Mouse (Mus musculus): ENCODE results near the gene Stard3nl.

The Stard3nl gene

DNA sequence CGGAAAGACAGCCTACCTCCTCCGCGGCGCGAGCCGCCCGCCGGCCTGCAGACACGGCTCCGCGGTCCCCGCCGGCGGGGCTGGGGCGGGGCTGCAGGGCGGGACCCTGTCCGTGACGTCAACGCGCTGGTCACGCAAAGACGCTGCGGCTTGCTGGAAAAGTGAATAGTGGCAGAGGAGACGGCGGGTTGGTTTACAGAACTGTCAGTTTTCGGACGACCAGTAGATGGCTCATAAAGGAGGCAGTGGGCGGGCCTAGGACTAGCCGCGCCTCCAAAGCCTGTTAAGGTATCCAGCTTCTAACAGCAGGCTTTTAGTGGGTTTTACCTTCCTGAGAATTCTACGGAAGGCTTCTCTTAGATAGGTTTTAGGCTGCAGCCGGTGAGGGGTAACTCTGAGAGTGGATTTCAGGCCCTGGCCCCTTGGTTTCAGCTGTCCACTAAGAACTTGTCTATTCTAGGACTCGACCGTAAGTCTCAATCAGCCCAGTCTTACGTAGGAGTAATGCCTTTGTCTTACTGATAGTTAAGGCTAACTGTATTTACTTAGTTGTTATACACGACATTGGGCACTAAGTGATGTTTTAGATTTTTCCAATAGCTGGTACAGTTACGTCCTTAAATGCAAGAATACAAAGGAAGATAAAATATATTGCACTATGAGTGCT lies at the start of gene Stard3nl:
Gene Stard3nl, minus strand, starts transcription at position 108 of the 667 bp plus-strand sequence.
- DNase-seq, result peak; percentile 98 to 100

DNA sequence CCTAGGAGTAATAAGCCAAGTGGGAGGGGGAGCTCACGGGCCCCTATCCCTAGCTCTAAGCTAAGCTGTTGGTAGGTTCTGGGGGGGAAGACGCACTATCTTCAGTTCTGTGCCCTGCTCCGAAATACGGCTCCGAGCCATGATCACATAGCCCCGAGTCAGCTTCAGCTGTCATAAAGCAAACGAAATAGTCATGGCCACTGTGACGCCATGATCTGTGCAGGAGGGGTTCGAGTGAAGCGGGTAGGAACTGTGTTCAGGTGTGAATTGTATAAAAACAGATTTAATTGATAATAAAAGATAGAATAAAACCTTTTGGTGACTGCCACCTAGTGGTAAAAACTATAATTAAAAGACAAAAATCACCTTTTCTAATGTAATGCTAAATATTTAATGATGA lies 42.4 kb upstream of the Stard3nl start:
- peak; percentile 25 to 46 for DNase-seq

DNA sequence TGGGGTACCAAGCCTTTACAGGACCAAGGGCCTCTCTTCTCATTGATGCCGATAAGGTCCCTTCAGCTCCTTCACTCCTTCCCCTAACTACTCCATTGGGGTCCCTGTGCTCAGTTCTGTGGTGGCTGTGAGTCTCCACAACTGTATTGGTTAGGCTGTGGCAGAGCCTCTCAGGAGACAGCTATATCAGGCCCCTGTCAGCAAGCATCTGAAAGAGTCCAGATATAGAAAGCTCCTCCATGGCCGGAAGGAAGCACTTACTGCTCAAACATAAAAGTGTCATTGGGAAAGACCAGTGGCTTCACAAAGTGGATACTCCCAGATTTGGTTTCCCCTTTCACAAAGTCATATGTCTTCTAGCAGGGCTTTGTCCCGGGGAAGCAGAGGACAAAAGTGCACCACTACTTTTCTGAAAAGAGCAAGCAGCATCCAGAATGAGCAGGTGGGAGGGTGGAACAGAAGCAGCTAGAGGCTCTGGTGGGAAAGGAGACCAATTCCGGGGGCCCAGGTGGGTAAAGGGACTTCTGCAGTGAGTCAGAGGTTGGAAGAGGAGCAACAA lies 34.3 kb upstream of the Stard3nl start:
- DNase-seq, result no peak

DNA sequence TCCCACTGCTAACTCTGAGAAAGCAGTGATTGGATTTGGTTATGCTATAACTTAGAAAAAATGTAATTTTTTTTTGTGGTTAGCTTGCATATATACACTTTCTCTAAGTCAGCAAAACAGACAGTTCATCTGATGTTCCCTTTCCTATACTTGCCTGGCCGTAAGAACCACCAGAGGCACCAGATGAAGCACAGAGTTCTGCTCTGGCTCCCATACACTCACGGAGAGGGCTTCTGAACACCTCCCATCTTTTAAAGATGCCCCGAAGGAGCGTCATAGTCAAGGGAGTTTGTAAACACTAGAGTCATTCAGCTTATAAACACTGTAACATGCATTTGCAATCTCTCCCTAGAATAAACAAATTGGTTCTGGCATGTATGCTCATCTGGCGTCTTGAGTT lies 32.5 kb upstream of the Stard3nl start:
- DNase-seq, result no peak

DNA sequence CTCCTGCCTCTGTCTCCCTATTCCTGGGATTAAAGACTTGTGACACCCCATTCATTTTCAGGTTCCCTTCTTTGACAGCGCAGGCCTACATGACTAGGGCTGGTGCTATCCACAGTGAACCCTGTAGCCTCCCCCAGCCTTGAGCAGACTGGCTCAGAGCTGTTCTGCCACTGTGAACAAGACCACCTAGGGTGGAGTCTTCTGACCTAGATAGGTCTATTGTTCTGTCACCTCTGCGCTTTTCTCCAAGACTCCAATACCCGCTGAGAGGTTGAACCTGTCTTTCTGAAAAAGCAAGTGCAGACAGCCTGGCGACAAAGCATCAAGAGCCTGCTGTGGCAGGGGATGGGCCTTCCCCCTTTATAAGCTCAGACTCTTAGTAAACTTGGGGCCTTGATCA lies 29.0 kb upstream of the Stard3nl start:
- no peak for DNase-seq

DNA sequence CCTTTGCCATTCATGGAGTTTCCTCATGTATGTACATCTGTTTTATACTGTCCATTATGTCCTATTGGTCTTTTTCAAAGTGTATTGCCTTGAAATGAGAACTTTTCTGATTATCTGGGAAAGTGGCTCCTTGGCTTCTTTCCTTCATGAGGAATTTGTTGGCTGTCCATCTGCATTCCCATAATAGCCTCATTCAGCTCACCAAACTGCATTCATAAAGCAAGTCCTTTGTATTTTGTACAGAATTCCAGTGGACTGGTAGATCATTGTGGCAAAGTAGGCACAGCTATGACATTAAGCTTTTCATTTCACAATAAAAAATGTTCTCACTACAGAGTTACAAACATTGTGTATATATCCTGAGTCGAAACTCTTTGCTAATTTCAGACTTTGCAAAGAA lies 26.9 kb upstream of the Stard3nl start:
- no peak for DNase-seq

DNA sequence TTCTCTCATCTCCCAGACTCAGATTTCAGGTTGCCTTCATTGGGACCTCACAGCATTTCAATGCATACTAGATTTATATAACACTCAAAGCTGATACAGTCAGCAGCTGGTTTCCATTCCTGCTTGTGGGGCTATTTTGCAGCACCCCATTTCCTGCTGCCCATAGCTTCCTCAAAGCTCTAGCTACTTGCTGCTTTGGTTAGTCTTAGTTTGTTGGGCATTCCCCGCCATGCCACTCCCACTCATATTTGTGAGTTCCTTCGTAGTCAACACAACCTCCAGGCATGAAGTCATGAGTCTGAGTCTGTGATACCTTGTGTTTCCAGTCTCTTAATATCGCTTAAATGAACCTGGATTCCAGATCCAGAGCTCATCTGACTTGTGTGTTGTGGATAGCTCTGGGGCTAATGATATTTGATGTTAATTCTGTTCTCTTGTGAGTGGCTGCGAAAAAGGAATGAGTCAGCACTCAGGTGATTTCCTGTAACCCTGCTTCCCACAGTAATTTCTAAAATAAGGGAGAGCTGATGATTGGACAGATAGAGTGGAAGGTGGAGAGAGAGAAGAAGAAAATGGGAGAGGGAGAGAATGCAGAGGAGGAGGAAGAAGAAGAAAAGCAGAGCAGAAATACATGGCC lies 22.4 kb upstream of the Stard3nl start:
- DNase-seq, result no peak

DNA sequence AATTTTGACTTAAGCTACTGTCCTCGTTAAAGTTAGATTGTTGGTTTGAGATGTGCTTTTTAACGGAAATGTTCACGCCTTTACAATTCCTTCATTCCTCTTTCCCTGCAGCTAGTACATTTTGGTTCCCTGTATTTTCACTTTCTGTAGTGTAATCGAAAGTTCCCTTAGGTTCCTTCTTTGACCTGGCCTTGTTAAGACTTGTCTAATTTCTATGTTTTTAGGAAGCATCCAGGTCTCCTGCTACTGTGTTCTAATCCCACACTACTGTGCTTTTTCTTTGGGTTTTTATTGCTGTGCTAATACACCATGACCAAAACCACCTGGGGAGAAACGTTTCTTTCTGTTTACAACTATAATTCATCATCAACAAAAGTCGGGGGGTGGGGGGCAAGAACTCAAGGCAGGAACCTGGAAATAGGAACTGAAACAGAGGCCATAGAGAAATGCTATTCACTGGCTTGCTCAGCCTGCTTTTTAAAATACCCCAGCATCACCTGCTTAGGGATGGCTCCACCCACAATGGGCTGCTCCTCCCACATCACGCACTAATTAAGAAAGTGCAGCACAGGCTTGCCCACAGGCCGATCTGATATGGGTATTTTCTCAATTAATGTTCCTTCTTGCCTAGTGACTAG lies 20.4 kb upstream of the Stard3nl start:
- DNase-seq, result no peak

DNA sequence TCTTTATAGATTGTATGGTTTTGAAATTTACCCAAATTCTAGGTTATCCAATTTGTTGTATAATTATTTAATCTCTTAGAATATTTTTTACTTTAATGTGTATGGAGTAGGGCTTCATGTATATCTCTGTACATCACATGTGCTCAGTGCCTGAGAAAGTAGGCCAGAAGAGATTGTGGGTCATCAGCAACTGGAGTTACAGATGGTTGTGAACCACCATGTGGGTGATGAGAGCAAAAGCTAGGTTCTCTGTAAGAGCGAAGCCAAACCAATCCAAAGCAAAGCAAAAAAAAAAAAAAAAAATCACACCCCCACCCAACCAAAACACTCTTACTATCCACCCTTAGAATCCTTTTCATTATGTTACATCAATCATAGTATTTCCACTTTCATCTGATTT lies 19.7 kb upstream of the Stard3nl start:
- DNase-seq, result no peak

DNA sequence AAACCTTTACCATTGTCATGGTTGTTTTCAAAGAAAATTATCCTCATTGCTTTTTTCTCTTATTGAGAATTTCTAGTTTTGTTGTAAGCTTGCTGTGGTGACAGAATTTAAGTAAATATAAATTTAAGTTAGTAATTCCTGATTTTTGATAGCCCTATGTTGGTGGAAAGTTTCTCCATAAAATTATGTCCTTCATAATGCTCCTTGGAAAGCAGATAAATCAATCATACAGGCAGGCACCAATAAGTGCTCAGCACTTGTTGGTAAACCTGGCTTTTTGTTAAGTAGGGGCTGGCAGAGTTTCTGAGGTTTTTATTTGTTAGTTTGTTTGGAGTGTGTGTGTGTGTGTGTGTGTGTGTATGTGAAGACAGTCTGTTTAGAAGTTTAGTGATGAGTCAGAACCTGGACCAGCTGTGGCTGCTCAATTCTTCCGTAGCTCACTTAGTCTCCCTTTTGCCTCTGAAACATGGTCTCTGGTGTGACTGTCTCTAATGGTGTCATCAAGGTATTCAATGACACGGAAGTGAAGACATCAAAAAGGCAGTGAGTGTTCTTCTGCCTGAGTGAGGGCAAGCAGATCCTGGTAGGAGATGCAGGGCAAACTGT lies 16.8 kb upstream of the Stard3nl start:
- DNase-seq, result no peak

DNA sequence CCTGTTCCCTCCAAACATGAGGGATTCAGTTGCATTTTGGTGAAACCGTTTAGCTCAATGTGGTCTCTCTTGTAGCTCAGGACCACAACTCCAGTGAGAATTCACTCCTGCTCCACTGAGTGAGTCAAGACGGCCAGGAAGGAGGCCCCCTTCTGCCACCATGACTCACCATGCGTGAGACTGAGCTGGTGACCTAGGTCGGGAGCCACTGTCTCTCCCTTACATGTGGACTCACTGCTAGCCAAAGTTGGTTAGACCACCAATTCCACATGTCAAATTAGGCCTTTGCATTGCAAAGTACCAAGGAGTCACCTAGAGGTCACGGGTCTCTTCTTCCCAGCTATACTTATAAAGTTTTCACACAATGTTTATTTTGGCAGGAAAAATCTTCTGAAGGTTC lies 16.3 kb upstream of the Stard3nl start:
- no peak for DNase-seq

DNA sequence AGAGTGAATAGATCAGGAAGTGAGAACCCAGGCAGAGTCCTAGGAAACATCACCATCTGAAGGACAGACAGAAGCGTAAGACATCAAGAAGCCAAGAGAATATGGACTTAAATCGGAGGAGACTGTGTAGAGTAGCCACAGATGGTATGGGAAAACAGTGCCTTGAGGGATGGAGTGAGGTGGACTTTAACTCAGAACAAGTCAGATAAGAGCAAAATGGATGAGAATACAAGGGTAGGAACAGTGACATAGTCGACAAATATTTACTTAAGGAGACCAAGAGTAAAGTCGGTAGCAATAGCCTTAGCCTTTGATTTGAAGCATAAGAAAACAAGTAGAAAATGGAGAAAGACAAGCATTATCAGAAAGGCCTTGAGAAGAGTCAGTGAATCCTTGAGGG lies 15.1 kb upstream of the Stard3nl start:
- no peak for DNase-seq

DNA sequence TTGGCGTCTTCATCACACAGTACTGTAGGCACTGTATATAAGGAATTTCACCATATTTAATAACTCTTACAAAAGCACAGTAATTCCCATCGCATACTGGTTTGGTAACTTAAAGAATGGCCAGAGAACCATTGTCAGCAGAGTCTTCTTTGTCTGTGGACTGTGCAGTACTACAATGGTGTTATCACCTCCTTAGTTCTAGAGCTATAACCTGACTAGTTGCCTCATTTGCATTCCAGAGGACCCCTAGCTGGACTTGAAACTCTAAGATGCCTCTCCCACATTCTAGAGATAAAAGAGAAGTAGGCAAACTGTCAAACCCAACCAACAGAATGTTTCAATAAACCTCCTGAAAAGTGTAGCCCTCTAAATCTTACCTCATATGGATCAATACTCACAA lies 12.4 kb upstream of the Stard3nl start:
- DNase-seq, result no peak

DNA sequence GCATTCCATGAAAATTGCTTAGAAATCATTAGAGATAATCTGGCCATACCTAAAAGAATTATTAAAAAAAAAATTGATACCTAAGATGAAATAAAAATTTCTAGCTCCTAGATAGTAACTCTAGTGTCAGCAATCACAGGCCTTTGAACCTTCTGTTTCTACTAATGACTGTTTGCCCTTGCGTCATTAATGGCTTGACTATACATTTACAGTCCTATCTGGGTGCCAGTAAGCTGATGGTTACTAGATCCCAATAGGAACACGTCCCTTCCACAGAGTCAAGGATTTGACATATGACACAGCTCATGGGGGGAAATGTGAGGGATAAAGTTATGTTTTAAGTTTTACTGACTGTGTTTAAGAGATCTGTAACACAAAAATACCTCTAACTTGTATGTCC lies 9.0 kb upstream of the Stard3nl start:
- no peak for DNase-seq

DNA sequence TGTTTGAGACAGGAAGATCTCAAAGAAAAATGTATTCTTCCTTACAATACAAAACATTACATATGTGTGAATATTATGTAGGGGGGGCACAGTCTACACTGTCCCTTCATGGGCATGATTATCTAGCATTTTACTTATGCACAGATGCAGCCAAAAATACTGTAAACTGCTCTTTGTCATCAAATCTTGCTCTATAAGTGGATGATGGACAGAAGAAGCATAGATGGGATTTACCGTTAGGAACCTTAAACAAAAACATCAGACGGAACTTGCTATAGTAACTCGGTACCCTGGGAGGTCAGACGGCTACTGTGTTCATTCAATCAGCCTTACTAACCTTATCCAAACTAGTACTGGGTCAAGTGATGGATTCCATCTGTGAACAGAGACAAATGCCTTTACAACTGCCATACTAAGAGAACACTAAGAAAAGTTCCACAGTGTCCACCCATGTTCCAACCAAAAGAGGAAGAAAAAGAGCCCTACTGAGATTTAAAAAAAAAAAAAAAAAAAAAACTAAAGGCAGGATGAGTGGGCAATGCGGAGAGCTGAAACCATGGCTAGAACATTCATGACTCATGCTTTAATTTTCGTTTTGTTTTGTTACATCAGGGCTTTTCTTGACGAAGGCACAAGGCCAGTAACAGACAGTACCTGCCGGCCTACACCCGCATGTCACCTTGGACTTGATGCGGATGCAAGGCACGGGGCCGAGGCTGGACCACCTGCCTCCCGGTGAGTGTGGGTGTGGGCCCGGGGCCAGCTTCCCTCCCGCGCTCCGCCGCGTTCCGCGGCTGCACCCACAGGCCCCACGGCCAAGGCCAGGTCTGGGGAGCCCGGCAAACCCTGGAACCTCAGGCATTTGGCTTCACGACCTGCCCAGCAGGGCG lies 552 bp downstream of the Stard3nl start:
- peak in 1 of 2 experiments; percentile 38 for DNase-seq

DNA sequence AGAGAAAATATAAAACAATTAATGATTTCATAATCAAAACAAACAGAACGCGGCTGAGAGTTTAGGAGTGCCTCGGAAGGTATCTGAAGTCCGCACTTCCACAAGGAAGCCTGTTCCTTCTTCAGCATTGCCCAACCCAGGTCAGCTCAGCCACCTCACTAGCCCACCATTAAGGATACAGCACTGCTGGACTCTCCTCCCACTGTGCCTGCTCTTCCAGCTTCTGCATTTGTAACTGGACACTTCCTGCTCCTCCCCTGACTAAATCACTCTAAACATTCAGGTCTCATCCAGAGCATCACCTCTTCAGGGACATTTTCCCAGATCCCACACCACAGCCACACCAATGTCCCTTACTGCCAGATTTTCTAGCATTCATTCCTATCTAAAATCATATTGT lies 1.4 kb downstream of the Stard3nl start:
- DNase-seq, result peak; percentile 24 to 47

DNA sequence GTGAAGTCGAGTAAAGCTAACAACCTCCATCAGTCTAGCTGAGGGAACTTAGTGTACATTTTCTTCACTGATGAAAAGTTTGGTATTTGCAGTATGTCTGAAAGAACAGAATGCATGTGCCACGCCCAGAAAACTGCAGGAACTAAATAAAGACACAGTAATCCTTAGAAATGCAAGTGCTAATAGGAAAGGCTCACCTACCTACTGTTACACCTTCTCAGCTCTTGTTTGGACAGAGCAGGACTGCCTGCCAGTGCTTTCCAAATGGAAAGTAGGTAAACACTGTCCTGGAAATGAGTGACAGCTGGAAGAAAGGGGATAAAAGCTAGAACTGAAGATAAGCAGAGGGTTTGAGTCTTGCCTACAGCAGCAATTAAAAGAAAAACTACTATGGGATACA lies 1.9 kb downstream of the Stard3nl start:
- DNase-seq, result no peak

DNA sequence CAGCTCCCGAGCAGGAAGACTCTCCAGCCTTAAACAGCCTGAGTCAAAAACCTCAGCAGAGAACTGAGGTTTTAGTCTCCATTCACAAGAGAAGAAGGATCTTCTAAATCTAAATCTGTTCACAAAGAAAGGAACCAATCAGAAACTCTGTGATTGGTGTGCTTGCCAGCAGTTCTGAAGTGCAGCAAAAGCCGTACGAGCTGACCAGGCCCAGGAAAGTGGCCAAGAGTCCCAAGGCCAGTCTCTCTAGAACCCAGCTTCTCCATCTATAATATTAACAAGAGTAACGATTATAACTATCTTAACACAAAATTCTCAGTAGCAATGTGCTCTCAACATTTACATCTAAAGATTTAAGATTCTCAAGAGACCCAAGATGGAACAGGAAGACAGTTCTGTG lies 4.0 kb downstream of the Stard3nl start:
- no peak for DNase-seq

DNA sequence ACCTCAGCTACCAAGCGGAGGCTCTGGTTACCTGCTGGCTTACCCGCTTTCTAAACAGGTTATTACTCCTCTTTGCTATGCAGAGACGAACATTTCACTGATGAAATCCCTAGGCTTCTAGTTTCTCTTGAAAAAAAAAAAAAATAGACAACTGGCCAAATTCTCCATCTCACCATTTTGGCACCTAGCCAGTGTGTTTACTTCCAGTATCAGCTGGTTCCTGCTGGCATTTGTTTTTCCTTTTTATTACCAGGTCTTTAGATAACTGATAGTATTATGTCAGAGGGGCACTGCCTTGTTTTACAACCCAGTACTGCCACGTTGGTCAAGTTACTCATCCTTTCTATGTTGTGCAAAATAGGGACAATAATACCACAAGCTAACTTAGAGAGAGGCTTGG lies 5.3 kb downstream of the Stard3nl start:
- no peak for DNase-seq

DNA sequence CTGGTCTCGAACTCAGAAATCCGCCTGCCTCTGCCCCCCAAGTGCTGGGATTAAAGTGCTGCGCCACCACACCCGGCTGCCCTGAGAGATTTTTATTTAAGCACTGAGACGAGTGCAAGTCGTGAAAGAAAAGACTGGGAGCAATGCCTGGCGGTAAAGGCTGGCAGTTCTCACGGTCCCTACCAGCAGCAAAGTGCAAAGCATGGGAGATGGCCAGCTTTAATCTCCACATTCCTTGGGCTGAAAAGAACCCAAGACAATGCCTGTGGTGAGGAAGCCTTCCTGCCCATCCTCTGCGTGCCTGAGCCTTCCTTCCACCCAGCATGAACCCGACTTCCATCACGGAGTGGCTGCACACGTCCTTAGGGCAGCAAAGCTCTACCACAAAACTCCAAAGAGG lies 5.7 kb downstream of the Stard3nl start:
- no peak for DNase-seq

DNA sequence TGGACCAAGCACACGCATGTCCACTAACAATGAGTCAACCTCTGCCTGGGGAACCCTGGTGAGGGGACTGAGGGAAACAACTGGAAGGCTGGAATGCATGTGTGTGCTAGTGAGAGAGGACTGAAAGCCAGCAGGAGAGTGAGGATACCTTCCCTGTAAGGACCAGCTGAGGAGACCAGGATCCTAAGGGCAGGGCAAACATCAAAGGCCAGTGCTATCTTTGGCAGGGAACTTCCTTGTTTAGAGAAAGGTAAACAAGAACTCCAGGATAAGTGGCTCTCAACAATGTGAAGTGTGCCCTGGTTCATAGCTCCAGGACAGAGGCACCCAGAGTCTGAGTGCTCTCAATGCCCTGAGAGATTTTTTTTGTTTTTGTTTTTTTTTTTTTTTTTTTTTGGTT lies 6.2 kb downstream of the Stard3nl start:
- DNase-seq, result no peak

DNA sequence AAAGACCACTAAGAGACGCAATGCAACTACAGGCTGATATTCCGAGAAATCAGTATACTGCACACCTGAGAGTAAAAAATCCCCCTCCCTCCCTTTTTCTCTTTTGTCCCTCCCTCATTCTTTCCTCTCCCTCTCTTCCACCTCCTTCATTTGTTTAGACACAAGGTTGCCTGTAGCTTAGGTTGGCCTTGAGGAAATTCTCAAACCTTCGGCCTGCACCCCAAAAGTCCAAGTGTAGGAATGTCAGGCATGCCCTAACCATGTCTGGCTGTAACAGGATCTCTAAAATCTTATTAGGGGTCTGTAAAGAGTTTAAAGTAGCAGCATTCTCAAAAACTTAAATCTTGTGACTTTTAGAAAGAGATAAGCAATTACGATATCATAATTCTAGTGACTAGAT lies 10.4 kb downstream of the Stard3nl start:
- no peak for DNase-seq
